Mouse (Mus musculus) layer of hippocampus, adult 9-10 months (tissue): ENCODE results near the gene Med18.

Experiments used
- DNase-seq: peaks from one replicate; pipeline ENCODE4 v3.0.0; 2022; ENCODE audit warnings: low spot score

The Med18 gene

GRCm38 (mm10) chr4:132463430-132464254 lies at the start of gene Med18:
Med18 (minus strand) TSS chr4:132463921.
- peak; percentile 78 for DNase-seq

GRCm38 (mm10) chr4:132512080-132512479 lies 48.4 kb upstream of the Med18 start:
- DNase-seq = no peak

- peak; percentile 90 for DNase-seq
Measured at GRCm38 (mm10) chr4:132510352-132510798, 46.7 kb upstream of the Med18 start, which contains the start of gene Sesn2. Sesn2 (minus strand) TSS chr4:132510501.

- DNase-seq = no peak
Measured at GRCm38 (mm10) chr4:132509621-132510296, 46.0 kb upstream of the Med18 start.

- DNase-seq = no peak
Measured at GRCm38 (mm10) chr4:132507210-132507609, 43.5 kb upstream of the Med18 start.

- no peak for DNase-seq
Measured at GRCm38 (mm10) chr4:132506250-132506649, 42.5 kb upstream of the Med18 start.

- DNase-seq = no peak
Measured at GRCm38 (mm10) chr4:132505800-132506199, 42.1 kb upstream of the Med18 start.

- DNase-seq = no peak
Measured at GRCm38 (mm10) chr4:132505034-132505738, 41.5 kb upstream of the Med18 start.

GRCm38 (mm10) chr4:132503344-132503743 lies 39.6 kb upstream of the Med18 start:
- DNase-seq = no peak

GRCm38 (mm10) chr4:132501639-132502038 lies 37.9 kb upstream of the Med18 start:
- DNase-seq = no peak

GRCm38 (mm10) chr4:132494271-132494918 lies 30.7 kb upstream of the Med18 start:
- DNase-seq = no peak

- DNase-seq = no peak
Measured at GRCm38 (mm10) chr4:132492178-132493060, 28.7 kb upstream of the Med18 start.

GRCm38 (mm10) chr4:132491748-132492147 lies 28.0 kb upstream of the Med18 start:
- DNase-seq = no peak

GRCm38 (mm10) chr4:132491057-132491456 lies 27.3 kb upstream of the Med18 start:
- no peak for DNase-seq

- DNase-seq = no peak
Measured at GRCm38 (mm10) chr4:132490273-132491010, 26.7 kb upstream of the Med18 start.

GRCm38 (mm10) chr4:132488976-132489375 lies 25.3 kb upstream of the Med18 start:
- DNase-seq = no peak

GRCm38 (mm10) chr4:132488521-132488920 lies 24.8 kb upstream of the Med18 start:
- DNase-seq = no peak

- no peak for DNase-seq
Measured at GRCm38 (mm10) chr4:132484820-132485219, 21.1 kb upstream of the Med18 start.

- DNase-seq = no peak
Measured at GRCm38 (mm10) chr4:132484231-132484630, 20.5 kb upstream of the Med18 start.

GRCm38 (mm10) chr4:132482956-132483608 lies 19.4 kb upstream of the Med18 start:
- no peak for DNase-seq
